Mouse (Mus musculus): ENCODE results near the gene Alkbh4. TPM values are rescaled to one million over a fixed set of nuclear protein-coding genes. Genes with fewer than 3 reads are reported as not detected.

Alkbh4 gene
- polyA plus RNA-seq, 1 experiment from 2014 or later, result 22.8 TPM

DNA sequence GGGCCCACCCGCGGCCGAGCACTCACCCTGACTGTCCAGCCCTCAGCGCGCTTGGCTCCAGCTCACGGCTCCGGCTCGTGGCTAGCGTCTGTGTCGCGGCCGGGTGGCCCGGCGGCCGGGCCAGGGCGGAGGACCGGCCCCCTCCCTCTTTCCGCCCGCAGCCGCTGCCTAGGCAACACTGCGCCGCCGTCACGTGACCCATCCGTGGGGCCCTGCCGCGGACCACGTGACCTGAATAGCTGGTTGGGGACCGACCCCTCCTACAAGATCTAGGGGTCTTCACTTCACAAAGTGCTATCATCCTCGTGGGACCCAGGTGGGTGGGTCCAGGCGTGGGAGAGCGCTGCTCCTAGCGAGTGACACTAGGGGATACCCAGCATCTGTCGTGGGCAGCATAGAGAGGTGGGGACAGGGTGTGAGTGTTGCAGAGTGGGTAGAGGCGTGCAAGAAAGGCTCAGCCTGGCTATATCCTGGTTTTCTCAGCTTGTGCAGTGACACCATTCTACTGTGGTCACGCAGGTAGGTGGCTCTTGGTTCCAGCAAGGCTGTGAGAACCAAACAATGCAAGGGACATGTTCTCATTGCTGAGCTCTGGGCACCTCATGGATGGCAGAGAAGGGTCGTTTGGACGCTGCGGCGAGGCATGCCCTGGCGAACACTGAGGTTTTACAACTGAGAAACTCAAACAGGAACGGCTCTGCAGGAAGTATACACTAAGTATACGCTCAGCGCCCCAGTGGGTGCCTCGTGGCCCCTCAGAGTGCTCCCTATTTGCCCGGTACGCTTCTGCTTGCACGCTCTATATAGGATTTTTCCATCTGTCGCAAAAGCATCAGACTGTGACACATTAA is 34.8 kb downstream of the Alkbh4 start, which contains the start of gene Orai2:
Gene Orai2 (minus strand): TSS at position 202 of the 851 bp plus-strand sequence.
- peaks cover 28% of the 10 kb centered on the region for H3K4me1 ChIP-seq
- peak within 1 kb of the TSS; percentile 85 for H3K27ac ChIP-seq
- peak within 1 kb of the TSS; percentile 67 for H3K4me2 ChIP-seq
- no peaks in the 10 kb centered on the region for H3K9me3 ChIP-seq
- peak within 1 kb of the TSS; percentile 64 for H3K4me3 ChIP-seq
- peak; percentile 91 for ATAC-seq (replicated peaks)
- H3K36me3 ChIP-seq (replicated peaks), result 0 out of 2 replicates have a peak, but pooled peaks cover 6% of the 10 kb centered on the region
- 5% methylated on average over 49 of the region's 49 CpGs for WGBS
- H3K9ac ChIP-seq, result peak within 1 kb of the TSS; percentile 82
- no peaks in the 10 kb centered on the region for H3K27me3 ChIP-seq (replicated peaks)

DNA sequence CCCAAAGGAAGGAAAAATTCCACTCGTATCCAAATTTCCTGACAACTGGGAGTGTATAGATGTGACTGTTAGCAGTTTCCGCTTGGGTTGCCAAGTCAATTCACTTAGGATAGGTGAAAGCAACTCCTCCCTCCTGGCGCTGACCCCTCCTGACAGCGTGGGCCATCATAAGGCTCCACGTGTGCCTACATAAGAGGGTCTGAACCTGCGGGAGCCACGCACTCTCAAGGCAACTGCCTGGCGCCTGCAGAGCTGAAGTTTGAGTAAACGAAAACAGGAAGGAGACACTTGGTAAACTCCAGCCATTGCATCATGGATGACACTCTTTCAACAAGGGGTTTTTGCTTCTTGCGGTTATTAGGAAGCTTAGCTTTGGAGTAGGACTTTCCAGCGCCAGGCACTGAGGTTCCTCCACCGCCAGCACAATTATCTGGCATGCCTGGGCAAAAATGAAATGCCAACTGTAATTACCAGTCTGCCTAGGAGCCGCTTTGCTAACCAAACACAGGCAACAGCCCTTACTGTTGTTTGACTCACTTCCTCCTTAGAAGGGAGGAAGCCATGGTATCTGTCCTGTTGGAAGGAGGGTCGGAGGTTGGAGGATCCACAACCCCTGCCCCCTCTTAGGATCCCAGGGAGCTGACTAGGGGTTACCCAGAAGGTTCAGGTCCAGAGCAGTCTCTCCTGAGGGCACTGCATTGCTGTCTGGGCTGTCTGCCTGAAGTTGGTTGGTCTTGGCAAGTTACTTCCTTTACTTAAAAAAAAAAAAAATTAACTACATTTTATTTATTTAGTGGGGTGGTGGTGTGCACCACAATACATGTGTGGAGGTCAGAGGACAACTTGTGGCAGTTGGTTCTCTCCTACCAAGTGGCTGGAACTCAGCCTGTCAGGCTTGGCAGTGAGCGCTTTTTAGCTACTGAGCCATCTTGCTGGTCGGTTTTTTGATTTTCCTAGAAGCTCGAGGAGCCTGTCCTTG is 35.7 kb downstream of the Alkbh4 start:
- no peaks in the 10 kb centered on the region for H3K9me3 ChIP-seq
- 0 out of 2 replicates have a peak, but pooled peaks cover 6% of the 10 kb centered on the region for H3K36me3 ChIP-seq (replicated peaks)
- peak; percentile 5; the same call in 1 of the 2 replicates for ATAC-seq (replicated peaks)
- peak overlapping the region; percentile 64 for H3K4me3 ChIP-seq
- peak overlapping the region; percentile 67 for H3K4me2 ChIP-seq
- H3K27ac ChIP-seq, result peak overlapping the region; percentile 85
- no peaks in the 10 kb centered on the region for H3K27me3 ChIP-seq (replicated peaks)
- peak overlapping the region; percentile 82 for H3K9ac ChIP-seq
- H3K4me1 ChIP-seq, result peaks cover 28% of the 10 kb centered on the region
- 40% methylated on average over 17 of the region's 17 CpGs for WGBS

DNA sequence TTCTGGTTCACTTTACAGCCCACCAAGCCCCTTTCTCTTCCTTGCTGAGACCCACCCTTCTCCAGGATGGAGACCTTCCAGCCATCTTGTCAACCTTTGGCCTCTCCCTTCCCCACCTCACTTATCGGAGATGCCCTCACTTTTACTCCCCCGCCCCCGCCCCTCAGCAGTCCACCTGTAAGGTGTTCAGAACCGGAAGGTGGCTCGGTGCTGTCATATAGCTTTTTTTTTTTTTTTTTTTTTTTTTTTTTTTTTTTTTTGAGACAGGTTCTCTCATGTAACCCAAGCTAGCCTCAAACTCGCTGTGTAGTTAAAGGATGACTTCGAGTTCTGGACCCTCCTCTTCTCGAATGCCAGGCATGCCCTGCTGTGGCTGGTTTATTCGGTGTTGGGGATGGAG is 37.0 kb downstream of the Alkbh4 start:
- Histone ChIP-seq H3K36me3 (replicated peaks) (0 out of 2 replicates have a peak, but pooled peaks cover 5% of the 10 kb centered on the region), H3K27me3 (replicated peaks) (no peaks in the 10 kb centered on the region), H3K4me2 (no peak overlapping the region), H3K9me3 (no peaks in the 10 kb centered on the region), H3K9ac (no peak overlapping the region), H3K4me1 (peaks cover 28% of the 10 kb centered on the region), H3K4me3 (no peak overlapping the region), H3K27ac (no peak overlapping the region)
- no peak for ATAC-seq (replicated peaks)
- WGBS, result 83% methylated on average over 9 of the region's 9 CpGs

DNA sequence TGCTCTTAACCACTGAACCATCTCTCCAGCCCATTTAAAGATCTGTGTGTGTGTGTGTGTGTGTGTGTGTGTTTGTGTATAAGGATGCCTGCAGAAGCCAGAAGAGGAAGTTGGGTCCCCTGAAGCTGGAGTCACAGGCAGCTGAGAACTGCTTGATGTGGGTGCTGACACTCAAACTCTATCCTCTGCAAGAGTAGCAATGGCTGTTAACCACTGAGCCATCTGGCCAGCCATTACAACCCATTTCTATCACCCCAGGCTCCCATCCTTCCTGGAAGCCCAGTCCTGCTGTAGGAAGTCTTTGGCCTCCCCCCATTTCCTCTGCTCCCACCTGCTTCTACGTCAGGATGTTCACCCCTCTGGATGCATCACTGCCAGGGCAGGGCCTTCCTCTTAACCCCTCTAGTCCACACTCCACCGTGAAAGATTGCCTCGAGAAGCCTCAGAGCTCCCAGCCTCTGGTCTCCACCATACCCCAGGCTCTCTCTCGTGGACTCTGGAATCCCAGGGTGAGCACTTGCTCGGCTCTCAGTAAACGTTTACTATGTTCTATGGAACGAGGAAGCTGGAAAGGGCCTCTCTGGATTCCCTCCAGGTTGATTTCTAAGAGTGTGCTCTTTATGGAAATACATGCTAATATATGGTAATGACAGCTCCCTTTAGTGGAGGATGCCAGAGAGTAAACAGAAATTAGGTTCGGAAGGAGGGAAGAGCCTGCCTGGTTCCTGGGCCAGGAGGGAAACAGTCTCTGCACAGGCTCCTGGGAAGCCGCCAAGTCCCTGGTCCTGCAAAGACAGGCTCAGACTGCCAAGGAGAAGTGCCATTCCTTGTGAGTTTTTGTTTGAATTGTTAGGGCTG is 37.9 kb downstream of the Alkbh4 start:
- Histone ChIP-seq H3K9ac (no peak overlapping the region), H3K27me3 (replicated peaks) (no peaks in the 10 kb centered on the region), H3K4me2 (no peak overlapping the region), H3K36me3 (replicated peaks) (peaks cover 7% of the 10 kb centered on the region; the same call in 1 of the 2 replicates), H3K27ac (peak overlapping the region; percentile 54), H3K4me3 (no peak overlapping the region), H3K9me3 (no peaks in the 10 kb centered on the region), H3K4me1 (peaks cover 28% of the 10 kb centered on the region)
- ATAC-seq (replicated peaks), result no peak
- 32% methylated on average over 9 of the region's 9 CpGs for WGBS

DNA sequence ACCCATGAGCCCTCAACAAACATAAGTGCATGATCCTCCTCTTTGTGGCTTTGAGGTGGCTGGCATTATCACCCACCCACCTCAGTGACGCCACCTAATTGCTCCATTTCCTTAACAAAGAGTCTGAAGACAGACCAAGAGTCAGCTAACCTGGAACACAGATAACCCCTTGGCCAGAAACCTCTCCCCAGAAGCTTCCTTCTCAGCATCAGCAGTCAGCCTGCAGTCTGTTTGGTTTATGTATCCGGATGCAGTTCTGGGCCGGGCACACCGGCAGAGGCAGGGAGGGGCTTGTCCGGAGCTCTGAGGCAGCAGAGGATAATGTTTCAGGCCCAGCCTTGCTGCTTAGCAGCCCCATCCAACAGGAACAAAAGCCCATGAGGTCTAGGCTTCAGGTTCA is 43.6 kb downstream of the Alkbh4 start:
- no peak overlapping the region for H3K4me2 ChIP-seq
- WGBS, result 85% methylated on average over 5 of the region's 5 CpGs
- H3K27me3 ChIP-seq (replicated peaks), result no peaks in the 10 kb centered on the region
- peaks cover 36% of the 10 kb centered on the region for H3K36me3 ChIP-seq (replicated peaks)
- H3K27ac ChIP-seq, result no peak overlapping the region
- H3K4me3 ChIP-seq, result no peak overlapping the region
- H3K9me3 ChIP-seq, result no peaks in the 10 kb centered on the region
- ATAC-seq (replicated peaks), result no peak
- H3K4me1 ChIP-seq, result no peaks in the 10 kb centered on the region
- H3K9ac ChIP-seq, result no peak overlapping the region

DNA sequence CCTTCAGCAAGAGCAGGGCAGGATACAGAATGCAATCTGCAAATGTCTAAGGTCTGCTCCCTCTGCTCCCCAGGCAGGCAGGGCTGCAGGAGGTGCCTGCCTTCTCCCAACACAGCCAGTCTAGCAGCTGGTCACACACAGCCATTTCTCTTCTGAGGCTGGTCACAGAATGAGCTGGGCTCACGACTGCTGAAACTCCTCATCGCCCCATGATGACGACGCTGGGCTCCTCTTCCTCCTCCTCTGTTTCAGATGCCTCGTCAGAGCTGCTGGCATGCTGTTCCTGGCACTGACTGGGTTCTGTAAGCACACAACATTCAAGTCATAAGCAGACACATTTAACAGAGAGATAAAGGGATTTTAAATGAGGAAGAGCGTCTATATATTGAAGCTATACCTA is 45.3 kb downstream of the Alkbh4 start:
- Histone ChIP-seq H3K27me3 (replicated peaks) (no peaks in the 10 kb centered on the region), H3K4me2 (no peak overlapping the region), H3K9ac (no peak overlapping the region), H3K36me3 (replicated peaks) (peaks cover 41% of the 10 kb centered on the region), H3K4me3 (no peak overlapping the region), H3K4me1 (no peaks in the 10 kb centered on the region), H3K27ac (no peak overlapping the region), H3K9me3 (no peaks in the 10 kb centered on the region)
- WGBS, result 92% methylated on average over 6 of the region's 6 CpGs
- ATAC-seq (replicated peaks), result no peak

DNA sequence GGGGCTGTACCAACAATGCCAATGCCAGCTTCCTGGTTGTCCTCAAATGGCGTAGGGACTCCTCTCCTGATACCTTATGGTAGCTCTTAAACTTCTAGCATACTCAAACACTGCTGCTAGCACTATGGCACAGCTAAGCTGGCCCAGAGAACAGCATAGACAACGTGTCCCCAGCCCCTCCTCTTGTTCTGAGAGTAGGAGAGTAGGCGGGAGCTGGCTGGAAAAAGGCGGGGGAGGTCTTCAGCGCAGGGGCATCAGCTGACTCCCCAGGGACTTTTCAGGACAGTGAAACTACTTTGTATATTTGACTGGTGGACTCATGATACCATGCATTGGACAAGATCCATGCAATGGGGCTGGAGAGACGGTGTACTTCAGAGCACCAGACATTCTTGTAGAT is 46.1 kb downstream of the Alkbh4 start:
- Histone ChIP-seq H3K27ac (no peak overlapping the region), H3K36me3 (replicated peaks) (peaks cover 41% of the 10 kb centered on the region), H3K9ac (no peak overlapping the region), H3K4me2 (no peak overlapping the region), H3K27me3 (replicated peaks) (no peaks in the 10 kb centered on the region), H3K4me3 (no peak overlapping the region), H3K4me1 (0 out of 2 replicates have a peak, but pooled peaks cover 3% of the 10 kb centered on the region), H3K9me3 (no peaks in the 10 kb centered on the region)
- WGBS, result 91% methylated on average over 6 of the region's 6 CpGs
- no peak for ATAC-seq (replicated peaks)

DNA sequence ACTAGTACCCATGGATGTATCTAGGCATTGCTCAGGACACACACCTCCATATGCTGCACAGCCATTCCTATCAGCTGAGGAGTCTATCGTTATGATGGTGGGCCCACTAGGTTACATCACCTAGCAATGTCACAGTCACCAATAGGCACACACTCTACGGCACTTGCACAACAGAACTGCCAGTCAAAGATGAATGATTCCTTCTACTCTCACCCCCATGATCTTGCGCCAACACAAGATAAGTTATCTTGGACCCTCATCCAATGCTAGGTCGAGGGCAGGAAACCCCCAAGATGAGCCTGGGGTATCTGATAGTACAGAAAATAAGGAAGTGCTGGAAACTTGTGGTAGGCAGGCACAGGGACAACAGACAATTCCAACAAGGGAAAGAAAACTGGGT is 46.9 kb downstream of the Alkbh4 start:
- H3K9ac ChIP-seq, result no peak overlapping the region
- no peaks in the 10 kb centered on the region for H3K27me3 ChIP-seq (replicated peaks)
- H3K9me3 ChIP-seq, result no peaks in the 10 kb centered on the region
- no peak overlapping the region for H3K4me2 ChIP-seq
- H3K4me1 ChIP-seq, result 0 out of 2 replicates have a peak, but pooled peaks cover 3% of the 10 kb centered on the region
- H3K27ac ChIP-seq, result no peak overlapping the region
- 93% methylated on average over 4 of the region's 4 CpGs for WGBS
- no peak for ATAC-seq (replicated peaks)
- H3K36me3 ChIP-seq (replicated peaks), result peaks cover 40% of the 10 kb centered on the region
- no peak overlapping the region for H3K4me3 ChIP-seq

DNA sequence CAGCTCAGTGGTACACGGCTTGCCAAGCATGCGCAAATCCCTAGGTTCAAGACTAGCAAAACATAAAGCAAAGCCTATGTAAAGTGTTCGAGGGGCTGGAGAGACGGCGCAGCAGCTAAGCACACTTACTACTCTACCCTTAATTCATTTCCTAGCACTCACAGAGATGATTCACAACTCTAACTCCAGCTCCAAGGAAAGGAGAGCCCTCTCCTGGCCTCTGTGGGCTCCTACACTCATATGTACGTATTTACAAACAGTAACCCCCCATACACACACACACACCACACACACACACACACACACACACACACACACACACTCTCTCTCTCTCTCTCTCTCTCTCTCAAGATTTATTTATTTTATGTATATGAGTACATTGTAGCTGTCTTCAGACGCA is 47.8 kb downstream of the Alkbh4 start:
- Histone ChIP-seq H3K4me1 (0 out of 2 replicates have a peak, but pooled peaks cover 3% of the 10 kb centered on the region), H3K9ac (no peak overlapping the region), H3K36me3 (replicated peaks) (peaks cover 43% of the 10 kb centered on the region), H3K27me3 (replicated peaks) (no peaks in the 10 kb centered on the region), H3K4me3 (no peak overlapping the region), H3K27ac (no peak overlapping the region), H3K4me2 (no peak overlapping the region), H3K9me3 (no peaks in the 10 kb centered on the region)
- no peak for ATAC-seq (replicated peaks)
- WGBS, result 89% methylated on average over 7 of the region's 7 CpGs

DNA sequence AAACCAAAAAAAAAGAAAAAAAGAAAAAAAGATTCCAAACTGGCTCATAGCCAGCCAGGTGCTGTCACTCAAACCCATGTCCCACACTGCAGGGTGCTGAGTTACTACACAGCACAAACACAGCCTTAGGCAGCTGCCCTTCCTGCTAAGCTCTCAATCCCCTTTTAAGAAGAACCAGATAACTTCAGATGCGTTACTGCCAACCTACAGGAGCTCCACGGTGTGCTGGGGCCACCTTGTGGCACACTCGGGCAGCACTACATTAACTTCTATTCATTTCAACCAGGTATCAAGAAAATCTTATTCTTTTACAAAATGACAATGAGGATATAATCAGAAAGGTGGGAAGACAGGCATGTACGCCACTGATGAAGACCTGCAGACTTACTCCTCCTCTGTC is 50.8 kb downstream of the Alkbh4 start:
- Histone ChIP-seq H3K9ac (no peak overlapping the region), H3K27ac (no peak overlapping the region), H3K4me1 (0 out of 2 replicates have a peak, but pooled peaks cover 3% of the 10 kb centered on the region), H3K4me2 (no peak overlapping the region), H3K9me3 (no peaks in the 10 kb centered on the region), H3K27me3 (replicated peaks) (no peaks in the 10 kb centered on the region), H3K4me3 (no peak overlapping the region), H3K36me3 (replicated peaks) (peaks cover 35% of the 10 kb centered on the region)
- 42% methylated on average over 4 of the region's 4 CpGs for WGBS
- ATAC-seq (replicated peaks), result no peak; the same call in 1 of the 2 replicates
